ENCODE assay signal across 12 mouse cellular contexts in the genomic region with DNA sequence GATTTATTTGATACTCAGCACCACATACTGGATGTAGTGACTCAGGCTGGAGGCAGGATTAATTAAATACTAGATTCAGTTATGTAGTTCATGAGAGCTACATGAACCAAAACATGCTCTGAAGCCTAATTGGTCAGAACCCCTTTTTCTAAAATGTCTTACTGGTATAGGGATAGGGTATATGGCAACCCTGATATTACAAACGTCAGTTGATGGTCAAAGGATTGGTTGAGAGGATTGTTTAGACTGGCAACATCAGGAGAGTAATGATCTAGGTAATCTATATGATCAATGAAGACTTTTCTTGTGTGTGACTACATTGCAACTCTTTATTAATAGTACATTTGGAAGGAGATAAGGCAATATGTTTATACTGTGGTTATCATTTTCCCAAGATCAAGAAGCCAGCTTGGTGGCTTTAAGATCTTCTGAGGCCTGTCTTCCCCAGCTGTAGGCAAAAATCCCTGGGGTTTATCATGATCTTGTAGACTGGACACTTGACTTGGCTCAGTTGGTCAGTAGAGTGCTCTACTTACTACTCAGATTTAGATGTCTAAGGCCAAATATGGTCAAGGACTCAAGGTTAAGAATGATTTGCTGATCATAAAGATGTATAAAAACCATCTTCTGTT. TPM values are rescaled to one million over a fixed set of nuclear protein-coding genes. Genes with fewer than 3 reads are reported as not detected.
DNase-seq lines count a peak whose midpoint lies in the region; ATAC-seq and TF ChIP-seq lines count a peak whose summit lies in the region.
"Had no signal": no experiment of that assay in that cellular context is flagged by ENCODE, and none has a peak within 500 bp of the region (broad histone marks: within the 10 kb centered on the region; RNA-seq: fewer than 3 reads in every experiment).

No protein-coding gene starts in this region.

- H3K27ac ChIP-seq in forebrain, embryonic 13.5 days = no peak overlapping the region
- no peak overlapping the region for H3K27ac ChIP-seq in forebrain, postnatal 0 days (ENCODE audit: low read depth, low read length)
- H3K27ac ChIP-seq in limb, embryonic 12.5 days = no peak overlapping the region
- H3K27ac ChIP-seq in limb, embryonic 10.5 days = no peak overlapping the region
- no peak overlapping the region for H3K27ac ChIP-seq in limb, embryonic 14.5 days (replicated peaks; ENCODE audit: low read depth, low read length)
- H3K27ac ChIP-seq in neural tube, embryonic 14.5 days (ENCODE audit: low read depth, low read length) = no peak overlapping the region
- H3K27ac ChIP-seq: kidney, postnatal 0 days had no signal

- ATAC-seq in forebrain, embryonic 13.5 days = no peak
- no peak for ATAC-seq in forebrain, postnatal 0 days
- ATAC-seq in limb, embryonic 12.5 days (ENCODE audit: insufficient number of reproducible peaks, insufficient read depth, low FRiP score, low TSS enrichment, low read depth) = no peak
- no peak for ATAC-seq in limb, embryonic 14.5 days (ENCODE audit: low FRiP score, low read depth)
- no peak for ATAC-seq in neural tube, embryonic 14.5 days (ENCODE audit: low read depth)

- H3K27me3 ChIP-seq in forebrain, embryonic 13.5 days = no peaks in the 10 kb centered on the region
- H3K27me3 ChIP-seq in forebrain, postnatal 0 days (ENCODE audit: insufficient read depth, low read length) = no peaks in the 10 kb centered on the region
- H3K27me3 ChIP-seq in limb, embryonic 12.5 days = no peaks in the 10 kb centered on the region
- no peaks in the 10 kb centered on the region for H3K27me3 ChIP-seq in limb, embryonic 10.5 days (ENCODE audit: low read depth, poor library complexity, severe bottlenecking)
- no peaks in the 10 kb centered on the region for H3K27me3 ChIP-seq in limb, embryonic 14.5 days (ENCODE audit: control insufficient read depth, insufficient read depth, low read length)
- H3K27me3 ChIP-seq in neural tube, embryonic 14.5 days (ENCODE audit: control insufficient read depth, insufficient read depth, low read length) = no peaks in the 10 kb centered on the region

- 63% methylated on average over 1 of the region's 1 CpGs for WGBS in forebrain, embryonic 13.5 days
- WGBS in forebrain, postnatal 0 days = 51% methylated on average over 1 of the region's 1 CpGs
- WGBS in limb, embryonic 12.5 days = 73% methylated on average over 1 of the region's 1 CpGs
- 62% methylated on average over 1 of the region's 1 CpGs for whole genome bisulfite sequencing in limb, embryonic 10.5 days
- 74% methylated on average over 1 of the region's 1 CpGs for WGBS in limb, embryonic 14.5 days
- 68% methylated on average over 1 of the region's 1 CpGs for WGBS in neural tube, embryonic 14.5 days

- peak overlapping the region; percentile 77; the same call in 1 of the 2 replicates for H3K4me2 ChIP-seq in forebrain, embryonic 13.5 days
- no peak overlapping the region for H3K4me2 ChIP-seq in forebrain, postnatal 0 days (ENCODE audit: low read depth)
- peak overlapping the region; percentile 78 for H3K4me2 ChIP-seq in limb, embryonic 12.5 days
- peak overlapping the region; percentile 22; the same call in 1 of the 2 replicates for H3K4me2 ChIP-seq in limb, embryonic 14.5 days (replicated peaks; ENCODE audit: low read depth, low read length, severe bottlenecking)
- H3K4me2 ChIP-seq in neural tube, embryonic 14.5 days (ENCODE audit: low read depth, low read length) = peak overlapping the region; percentile 15; the same call in 1 of the 2 replicates

- DNase-seq in forebrain, postnatal 0 days = no peak
- no peak for DNase-seq in limb, embryonic 10.5 days (ENCODE audit: low spot score)
- no peak for DNase-seq in limb, embryonic 14.5 days (ENCODE audit: low spot score)
- no peak for DNase-seq in urinary bladder, postnatal 14 days (ENCODE audit: low spot score)
- no peak for DNase-seq in left cerebral cortex, adult 11 months (ENCODE audit: low spot score)
- DNase-seq: cerebellum, postnatal 14 days; heart, adult 18-20 months had no signal

- H3K9ac ChIP-seq in forebrain, embryonic 13.5 days = no peak overlapping the region
- no peak overlapping the region for H3K9ac ChIP-seq in forebrain, postnatal 0 days
- H3K9ac ChIP-seq in limb, embryonic 12.5 days (replicated peaks) = no peak overlapping the region
- no peak overlapping the region for H3K9ac ChIP-seq in limb, embryonic 14.5 days (ENCODE audit: low read depth, low read length, severe bottlenecking)
- H3K9ac ChIP-seq in neural tube, embryonic 14.5 days (replicated peaks; ENCODE audit: low read depth, low read length) = no peak overlapping the region

- no peaks in the 10 kb centered on the region for H3K9me3 ChIP-seq in forebrain, embryonic 13.5 days (replicated peaks)
- H3K9me3 ChIP-seq in forebrain, postnatal 0 days (ENCODE audit: low read length) = no peaks in the 10 kb centered on the region
- H3K9me3 ChIP-seq in limb, embryonic 12.5 days = no peaks in the 10 kb centered on the region
- no peaks in the 10 kb centered on the region for H3K9me3 ChIP-seq in limb, embryonic 10.5 days (replicated peaks)
- no peaks in the 10 kb centered on the region for H3K9me3 ChIP-seq in limb, embryonic 14.5 days (ENCODE audit: control insufficient read depth, low read length)
- H3K9me3 ChIP-seq in neural tube, embryonic 14.5 days (ENCODE audit: control insufficient read depth, low read length) = no peaks in the 10 kb centered on the region

- peaks cover 83% of the 10 kb centered on the region for H3K36me3 ChIP-seq in forebrain, embryonic 13.5 days (ENCODE audit: poor library complexity, severe bottlenecking)
- peaks cover 67% of the 10 kb centered on the region for H3K36me3 ChIP-seq in forebrain, postnatal 0 days (ENCODE audit: insufficient read depth)
- H3K36me3 ChIP-seq in limb, embryonic 12.5 days = peaks cover 92% of the 10 kb centered on the region
- peaks cover 95% of the 10 kb centered on the region for H3K36me3 ChIP-seq in limb, embryonic 10.5 days
- H3K36me3 ChIP-seq in limb, embryonic 14.5 days (ENCODE audit: control insufficient read depth, insufficient read depth, low read length) = peaks cover 81% of the 10 kb centered on the region
- H3K36me3 ChIP-seq in neural tube, embryonic 14.5 days (ENCODE audit: control insufficient read depth, insufficient read depth, low read length) = peaks cover 50% of the 10 kb centered on the region

- peaks cover 56% of the 10 kb centered on the region for H3K4me1 ChIP-seq in forebrain, embryonic 13.5 days
- H3K4me1 ChIP-seq in forebrain, postnatal 0 days (ENCODE audit: insufficient read depth) = peaks cover 24% of the 10 kb centered on the region
- H3K4me1 ChIP-seq in limb, embryonic 12.5 days (replicated peaks) = peaks cover 42% of the 10 kb centered on the region
- H3K4me1 ChIP-seq in limb, embryonic 10.5 days = peaks cover 31% of the 10 kb centered on the region
- H3K4me1 ChIP-seq in limb, embryonic 14.5 days (ENCODE audit: control insufficient read depth, insufficient read depth, low read length) = peaks cover 37% of the 10 kb centered on the region
- H3K4me1 ChIP-seq in neural tube, embryonic 14.5 days (ENCODE audit: control insufficient read depth, insufficient read depth, low read length) = peaks cover 39% of the 10 kb centered on the region

- peak overlapping the region; percentile 6; the same call in 1 of the 2 replicates for H3K4me3 ChIP-seq in forebrain, embryonic 13.5 days
- H3K4me3 ChIP-seq in forebrain, postnatal 0 days (ENCODE audit: low read depth, low read length) = no peak overlapping the region
- no peak overlapping the region for H3K4me3 ChIP-seq in limb, embryonic 12.5 days (replicated peaks)
- no peak overlapping the region for H3K4me3 ChIP-seq in limb, embryonic 10.5 days
- H3K4me3 ChIP-seq in limb, embryonic 14.5 days (replicated peaks; ENCODE audit: low read length) = no peak overlapping the region
- no peak overlapping the region for H3K4me3 ChIP-seq in neural tube, embryonic 14.5 days (ENCODE audit: low read depth, low read length)

- TF ChIP-seq POLR2A in limb, embryonic 14.5 days (IDR thresholded peaks at IDR 0.05; ENCODE audit: borderline replicate concordance, extremely low read depth, insufficient read depth, insufficient read length) = no peak

- no peak for TF ChIP-seq CTCF in forebrain, postnatal 0 days (IDR thresholded peaks at IDR 0.05; ENCODE audit: low read depth)

RNA-seq across cellular contexts. Expression of a gene that starts 5.6 kb away (rescaled TPM):
- polyA plus RNA-seq in forebrain, embryonic 13.5 days (2015; fragmentation: Nextera tagmentation; extraction: Ambion mirVana) = 424 and 446 TPM in 2 replicates
- total RNA-seq in forebrain, postnatal 0 days (2014; rRNA removed) = 243 and 295 TPM in 2 replicates
- polyA plus RNA-seq in forebrain, postnatal 0 days (2015; fragmentation: Nextera tagmentation; extraction: Ambion mirVana) = 292 and 294 TPM in 2 replicates
- polyA plus RNA-seq in limb, embryonic 12.5 days (2016; fragmentation: Nextera tagmentation; extraction: Ambion mirVana) = 756 and 817 TPM in 2 replicates
- polyA plus RNA-seq in limb, embryonic 10.5 days (2016; fragmentation: Nextera tagmentation; extraction: Ambion mirVana) = 841 and 852 TPM in 2 replicates
- polyA plus RNA-seq in limb, embryonic 14.5 days (2012; rRNA removed) = 780 and 914 TPM in 2 replicates
- 756 and 840 TPM in 2 replicates for polyA plus RNA-seq in limb, embryonic 14.5 days (2014; fragmentation: Nextera tagmentation; extraction: Ambion mirVana)
- polyA plus RNA-seq in neural tube, embryonic 14.5 days (2014; fragmentation: Nextera tagmentation; extraction: Ambion mirVana) = 402 and 471 TPM in 2 replicates

RNA-seq across cellular contexts. Expression of a gene that starts 22.3 kb away (rescaled TPM):
- polyA plus RNA-seq in forebrain, embryonic 13.5 days (2015; fragmentation: Nextera tagmentation; extraction: Ambion mirVana) = 112 and 123 TPM in 2 replicates
- total RNA-seq in forebrain, postnatal 0 days (2014; rRNA removed) = 106 and 108 TPM in 2 replicates
- polyA plus RNA-seq in forebrain, postnatal 0 days (2015; fragmentation: Nextera tagmentation; extraction: Ambion mirVana) = 59.4 and 94.1 TPM in 2 replicates
- 92.9 and 104 TPM in 2 replicates for polyA plus RNA-seq in limb, embryonic 12.5 days (2016; fragmentation: Nextera tagmentation; extraction: Ambion mirVana)
- polyA plus RNA-seq in limb, embryonic 10.5 days (2016; fragmentation: Nextera tagmentation; extraction: Ambion mirVana) = 84.5 and 92.0 TPM in 2 replicates
- 41.4 and 42.2 TPM in 2 replicates for polyA plus RNA-seq in limb, embryonic 14.5 days (2012; rRNA removed)
- polyA plus RNA-seq in limb, embryonic 14.5 days (2014; fragmentation: Nextera tagmentation; extraction: Ambion mirVana) = 84.2 and 87.7 TPM in 2 replicates
- 119 and 132 TPM in 2 replicates for polyA plus RNA-seq in neural tube, embryonic 14.5 days (2014; fragmentation: Nextera tagmentation; extraction: Ambion mirVana)

RNA-seq across cellular contexts. Expression of a gene that starts 22.4 kb away (rescaled TPM):
- polyA plus RNA-seq in forebrain, embryonic 13.5 days (2015; fragmentation: Nextera tagmentation; extraction: Ambion mirVana) = 27.2 and 29.8 TPM in 2 replicates
- 15.6 and 19.4 TPM in 2 replicates for total RNA-seq in forebrain, postnatal 0 days (2014; rRNA removed)
- polyA plus RNA-seq in forebrain, postnatal 0 days (2015; fragmentation: Nextera tagmentation; extraction: Ambion mirVana) = 26.1 and 27.3 TPM in 2 replicates
- polyA plus RNA-seq in limb, embryonic 12.5 days (2016; fragmentation: Nextera tagmentation; extraction: Ambion mirVana) = 33.4 and 35.7 TPM in 2 replicates
- polyA plus RNA-seq in limb, embryonic 10.5 days (2016; fragmentation: Nextera tagmentation; extraction: Ambion mirVana) = 42.8 and 43.6 TPM in 2 replicates
- 30.1 and 35.7 TPM in 2 replicates for polyA plus RNA-seq in limb, embryonic 14.5 days (2012; rRNA removed)
- polyA plus RNA-seq in limb, embryonic 14.5 days (2014; fragmentation: Nextera tagmentation; extraction: Ambion mirVana) = 41.8 and 42.8 TPM in 2 replicates
- polyA plus RNA-seq in neural tube, embryonic 14.5 days (2014; fragmentation: Nextera tagmentation; extraction: Ambion mirVana) = 26.0 and 29.1 TPM in 2 replicates

RNA-seq across cellular contexts. Expression of a gene that starts 48.8 kb away (rescaled TPM):
- 86.8 and 103 TPM in 2 replicates for polyA plus RNA-seq in forebrain, embryonic 13.5 days (2015; fragmentation: Nextera tagmentation; extraction: Ambion mirVana)
- 130 and 140 TPM in 2 replicates for total RNA-seq in forebrain, postnatal 0 days (2014; rRNA removed)
- polyA plus RNA-seq in forebrain, postnatal 0 days (2015; fragmentation: Nextera tagmentation; extraction: Ambion mirVana) = 111 and 120 TPM in 2 replicates
- polyA plus RNA-seq in limb, embryonic 12.5 days (2016; fragmentation: Nextera tagmentation; extraction: Ambion mirVana) = 83.0 and 86.8 TPM in 2 replicates
- 69.7 and 81.2 TPM in 2 replicates for polyA plus RNA-seq in limb, embryonic 10.5 days (2016; fragmentation: Nextera tagmentation; extraction: Ambion mirVana)
- 55.1 and 57.8 TPM in 2 replicates for polyA plus RNA-seq in limb, embryonic 14.5 days (2012; rRNA removed)
- polyA plus RNA-seq in limb, embryonic 14.5 days (2014; fragmentation: Nextera tagmentation; extraction: Ambion mirVana) = 68.3 and 83.9 TPM in 2 replicates
- 69.3 and 79.3 TPM in 2 replicates for polyA plus RNA-seq in neural tube, embryonic 14.5 days (2014; fragmentation: Nextera tagmentation; extraction: Ambion mirVana)

RNA-seq across cellular contexts. Expression of a gene that starts 55.5 kb away (rescaled TPM):
- polyA plus RNA-seq in forebrain, embryonic 13.5 days (2015; fragmentation: Nextera tagmentation; extraction: Ambion mirVana) = 0.10 TPM in 1 of 2 replicates, not detected in the other
- total RNA-seq in forebrain, postnatal 0 days (2014; rRNA removed) = 0.08 and 0.24 TPM in 2 replicates
- 0.15 TPM in 1 of 2 replicates, not detected in the other for polyA plus RNA-seq in forebrain, postnatal 0 days (2015; fragmentation: Nextera tagmentation; extraction: Ambion mirVana)
- 0.13 and 0.17 TPM in 2 replicates for polyA plus RNA-seq in limb, embryonic 12.5 days (2016; fragmentation: Nextera tagmentation; extraction: Ambion mirVana)
- polyA plus RNA-seq in limb, embryonic 10.5 days (2016; fragmentation: Nextera tagmentation; extraction: Ambion mirVana) = not detected in 2 replicates
- polyA plus RNA-seq in limb, embryonic 14.5 days (2012; rRNA removed) = 0.04 and 0.05 TPM in 2 replicates
- polyA plus RNA-seq in limb, embryonic 14.5 days (2014; fragmentation: Nextera tagmentation; extraction: Ambion mirVana) = not detected in 2 replicates
- polyA plus RNA-seq in neural tube, embryonic 14.5 days (2014; fragmentation: Nextera tagmentation; extraction: Ambion mirVana) = not detected in 2 replicates
- total RNA-seq: heart, adult 18-20 months; megakaryocyte, adult 5-6 weeks had no signal
- polyA plus RNA-seq: kidney, postnatal 0 days had no signal
